Mouse (Mus musculus) forebrain, embryonic 16.5 days (tissue): ENCODE results near the gene Nus1. TPM values are rescaled to one million over a fixed set of nuclear protein-coding genes. Genes with fewer than 3 reads are reported as not detected.

Experiments
- polyA plus RNA-seq: library from polyadenylated mRNA; unstranded; fragments of >200 nt; fragmentation: Nextera tagmentation; extraction: Ambion mirVana; gene quantifications from 2 replicates; pipeline ENCODE4 v1.2.1, GENCODE M21; 2015

Gene Nus1
- polyA plus RNA-seq, 1 experiment from 2014 or later = 20.3 TPM

Other genes with a start within 250 kb of the Nus1 start
- not detected in 2 replicates for gene Ros1, start 222.3 kb upstream of the Nus1 start, polyA plus RNA-seq
- gene Dcbld1, start 183.9 kb upstream of the Nus1 start, polyA plus RNA-seq = 20.1 and 22.0 TPM in 2 replicates
- not detected in 2 replicates for gene Gm26741, start 58.8 kb upstream of the Nus1 start, polyA plus RNA-seq
- 25.4 and 26.8 TPM in 2 replicates for gene Gopc, start 35.4 kb upstream of the Nus1 start, polyA plus RNA-seq
- gene Nepn, start 28.6 kb upstream of the Nus1 start, polyA plus RNA-seq = not detected in 2 replicates